13 mouse cellular contexts compared by ENCODE assay signal in the genomic region with DNA sequence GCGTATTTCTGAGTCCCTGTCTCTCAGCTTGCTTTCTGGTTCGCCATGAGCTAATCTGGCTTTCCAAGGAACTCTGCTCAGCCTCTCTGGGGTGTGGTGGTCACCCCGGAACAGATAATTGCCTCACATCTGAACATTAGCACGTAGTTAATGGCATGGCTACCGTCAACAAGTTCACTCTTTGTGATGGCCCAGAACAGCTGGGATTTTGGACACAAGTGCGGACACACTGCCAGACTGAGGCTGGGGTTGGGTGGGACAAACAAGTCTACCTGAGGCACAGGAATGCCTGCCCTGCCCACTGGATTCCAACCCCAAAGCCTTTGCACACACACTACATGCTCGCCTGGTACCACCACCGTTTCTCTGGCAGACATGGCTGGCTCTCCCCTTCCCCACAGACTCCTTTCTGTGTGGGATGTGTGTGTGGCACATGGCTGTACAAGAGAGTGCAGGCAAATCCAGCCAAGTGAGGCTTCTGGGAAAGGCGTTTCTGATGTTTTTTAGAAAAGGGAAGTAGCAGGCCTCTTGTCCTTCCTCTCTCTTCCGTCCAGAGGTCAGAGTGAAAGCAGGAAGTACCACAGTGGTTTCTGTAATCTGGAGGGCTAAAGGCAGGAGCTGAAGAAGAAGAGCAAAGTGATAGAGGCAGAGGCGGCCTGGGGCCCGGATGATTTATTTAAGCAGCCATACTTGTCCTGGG.
DNase-seq lines count a peak whose midpoint lies in the region; ATAC-seq and TF ChIP-seq lines count a peak whose summit lies in the region.
"Had no signal": no experiment of that assay in that cellular context is flagged by ENCODE, and none has a peak within 500 bp of the region (broad histone marks: within the 10 kb centered on the region; RNA-seq: fewer than 3 reads in every experiment).

No protein-coding gene starts in this region.

- no peaks in the 10 kb centered on the region; the same call in 1 of the 2 replicates for H3K79me2 ChIP-seq in liver, adult 2 months (ENCODE audit: control insufficient read depth, insufficient read depth, low read length)

- H3K27me3 ChIP-seq in liver, adult 2 months (ENCODE audit: control insufficient read depth, insufficient read depth, low read length), result no peaks in the 10 kb centered on the region
- no peaks in the 10 kb centered on the region for H3K27me3 ChIP-seq in liver, embryonic 11.5 days (replicated peaks; ENCODE audit: control insufficient read depth, insufficient read depth, low read length)
- peaks cover 3% of the 10 kb centered on the region; the same call in 1 of the 2 replicates for H3K27me3 ChIP-seq in G1E (ENCODE audit: insufficient read depth, low read length)
- H3K27me3 ChIP-seq in intestine, embryonic 16.5 days (replicated peaks; ENCODE audit: control insufficient read depth, insufficient read depth, low read length), result no peaks in the 10 kb centered on the region
- H3K27me3 ChIP-seq in forebrain, embryonic 13.5 days, result no peaks in the 10 kb centered on the region
- H3K27me3 ChIP-seq: lung, embryonic 15.5 days had no signal

- peaks cover 17% of the 10 kb centered on the region for H3K4me1 ChIP-seq in liver, adult 2 months (ENCODE audit: control insufficient read depth, insufficient read depth, low read length)
- peaks cover 7% of the 10 kb centered on the region; the same call in 1 of the 2 replicates for H3K4me1 ChIP-seq in liver, embryonic 11.5 days (replicated peaks; ENCODE audit: control insufficient read depth, insufficient read depth, low read length)
- peaks cover 52% of the 10 kb centered on the region for H3K4me1 ChIP-seq in G1E (ENCODE audit: insufficient read depth, low read depth, low read length)
- H3K4me1 ChIP-seq in intestine, embryonic 16.5 days (ENCODE audit: control insufficient read depth, insufficient read depth, low read length), result peaks cover 16% of the 10 kb centered on the region
- H3K4me1 ChIP-seq in forebrain, embryonic 13.5 days, result no peaks in the 10 kb centered on the region

- no peak for ATAC-seq in liver, embryonic 11.5 days (replicated peaks; ENCODE audit: low FRiP score)
- peak; percentile 74 for ATAC-seq in G1E (ENCODE audit: extremely low read depth, insufficient number of reproducible peaks, low FRiP score, poor library complexity, severe bottlenecking)
- no peak for ATAC-seq in intestine, embryonic 16.5 days
- ATAC-seq in forebrain, embryonic 13.5 days, result no peak

- H3K4me3 ChIP-seq in liver, adult 2 months (ENCODE audit: insufficient read depth, low read depth, low read length), result no peak overlapping the region
- H3K4me3 ChIP-seq in liver, embryonic 11.5 days (ENCODE audit: low read depth, low read length), result no peak overlapping the region
- H3K4me3 ChIP-seq in G1E (ENCODE audit: low read depth, low read length), result peak overlapping the region; percentile 42; the same call in 1 of the 2 replicates
- no peak overlapping the region for H3K4me3 ChIP-seq in intestine, embryonic 16.5 days (ENCODE audit: low read length)
- no peak overlapping the region for H3K4me3 ChIP-seq in forebrain, embryonic 13.5 days
- H3K4me3 ChIP-seq: lung, embryonic 15.5 days had no signal

- TF ChIP-seq POLR2A in liver, adult 2 months (IDR thresholded peaks at IDR 0.05; ENCODE audit: extremely low read depth, insufficient read depth, low read length), result no peak

- no peak for TF ChIP-seq CTCF in liver, adult 2 months (IDR thresholded peaks at IDR 0.05; ENCODE audit: low read depth, low read length)
- TF ChIP-seq CTCF in G1E (IDR thresholded peaks at IDR 0.05; ENCODE audit: low read depth, low read length), result no peak

- peak; percentile 44 for DNase-seq in liver, adult 2 months (ENCODE audit: extremely low read depth, low read depth, low spot score)
- no peak for DNase-seq in liver, embryonic 11.5 days (ENCODE audit: low spot score)
- peak; percentile 64 for DNase-seq in G1E (ENCODE audit: low spot score)
- DNase-seq in natural killer cell, adult 2 months (ENCODE audit: low spot score in 2 of 2), result peak; percentile 16 to 33
- no peak for DNase-seq in T-cell, adult 2 months (ENCODE audit: low spot score)
- DNase-seq in cerebellum, postnatal 4 days (ENCODE audit: low spot score in 2 of 2), result no peak
- DNase-seq: adrenal gland, adult 8-10 months; cerebellum, adult 9-11 months; heart, postnatal 14 days; retina, postnatal 1 day had no signal

- H3K36me3 ChIP-seq in liver, adult 2 months (ENCODE audit: control insufficient read depth, insufficient read depth, low read length), result no peaks in the 10 kb centered on the region
- H3K36me3 ChIP-seq in liver, embryonic 11.5 days (ENCODE audit: control insufficient read depth, insufficient read depth, low read length), result no peaks in the 10 kb centered on the region
- no peaks in the 10 kb centered on the region for H3K36me3 ChIP-seq in G1E (replicated peaks)
- H3K36me3 ChIP-seq in intestine, embryonic 16.5 days (ENCODE audit: control insufficient read depth, insufficient read depth, low read length), result no peaks in the 10 kb centered on the region
- no peaks in the 10 kb centered on the region for H3K36me3 ChIP-seq in forebrain, embryonic 13.5 days (ENCODE audit: poor library complexity, severe bottlenecking)
- H3K36me3 ChIP-seq: lung, embryonic 15.5 days had no signal

- H3K4me2 ChIP-seq in liver, embryonic 11.5 days, result no peak overlapping the region
- H3K4me2 ChIP-seq in intestine, embryonic 16.5 days (ENCODE audit: low read depth, low read length), result no peak overlapping the region
- H3K4me2 ChIP-seq in forebrain, embryonic 13.5 days, result no peak overlapping the region
- H3K4me2 ChIP-seq: lung, embryonic 15.5 days had no signal

- peak overlapping the region; percentile 2; the same call in 1 of the 2 replicates for H3K27ac ChIP-seq in liver, adult 2 months (replicated peaks; ENCODE audit: insufficient read depth, low read depth, low read length)
- no peak overlapping the region for H3K27ac ChIP-seq in liver, embryonic 11.5 days (ENCODE audit: low read depth, low read length)
- H3K27ac ChIP-seq in intestine, embryonic 16.5 days (ENCODE audit: low read length), result peak overlapping the region; percentile 37
- H3K27ac ChIP-seq in forebrain, embryonic 13.5 days, result no peak overlapping the region
- H3K27ac ChIP-seq: lung, embryonic 15.5 days had no signal

- WGBS in liver, adult 2 months, result 72% methylated on average over 12 of the region's 12 CpGs
- 61% methylated on average over 12 of the region's 12 CpGs for WGBS in liver, embryonic 11.5 days
- WGBS in intestine, embryonic 16.5 days, result 75% methylated on average over 12 of the region's 12 CpGs
- 84% methylated on average over 12 of the region's 12 CpGs for WGBS in forebrain, embryonic 13.5 days

- no peak overlapping the region for H3K9ac ChIP-seq in liver, adult 2 months (ENCODE audit: low read depth, low read length)
- no peak overlapping the region for H3K9ac ChIP-seq in liver, embryonic 11.5 days (ENCODE audit: low read depth, low read length)
- no peak overlapping the region for H3K9ac ChIP-seq in intestine, embryonic 16.5 days (ENCODE audit: low read depth, low read length)
- H3K9ac ChIP-seq in forebrain, embryonic 13.5 days, result no peak overlapping the region
- H3K9ac ChIP-seq: lung, embryonic 15.5 days had no signal

- no peaks in the 10 kb centered on the region for H3K9me3 ChIP-seq in liver, embryonic 11.5 days (ENCODE audit: control insufficient read depth, low read length)
- no peaks in the 10 kb centered on the region for H3K9me3 ChIP-seq in G1E (replicated peaks)
- no peaks in the 10 kb centered on the region for H3K9me3 ChIP-seq in intestine, embryonic 16.5 days (ENCODE audit: control insufficient read depth, low read length)
- H3K9me3 ChIP-seq in forebrain, embryonic 13.5 days (replicated peaks), result no peaks in the 10 kb centered on the region
- H3K9me3 ChIP-seq: lung, embryonic 15.5 days had no signal

Comparison
In these comparisons a context has a peak if more than half of its experiments do, and no peak if none do; other contexts are left out.
1. DNase-seq: peak in liver, adult 2 months (single experiment), G1E (single experiment) and natural killer cell, adult 2 months (2 of 2); none in liver, embryonic 11.5 days (single experiment), T-cell, adult 2 months (single experiment) and cerebellum, postnatal 4 days (0 of 2).
2. H3K27ac ChIP-seq: peak in liver, adult 2 months (single experiment) and intestine, embryonic 16.5 days (single experiment); none in liver, embryonic 11.5 days (single experiment) and forebrain, embryonic 13.5 days (single experiment).